Mouse (Mus musculus) spleen, adult 2 months (tissue): ENCODE measurements around the gene Prkce.

Experiments
- CTCF ChIP-seq: fragments of 200-500 bp; IDR thresholded peaks from 2 replicates; pipeline ENCODE4 v1.5.1; 2011; ENCODE audit warnings: mild to moderate bottlenecking, inconsistent platforms; ENCODE audit not compliant: insufficient read depth, insufficient read length, insufficient replicate concordance; ENCODE audit errors: extremely low read depth
- POLR2A ChIP-seq: fragments of 200-500 bp; IDR thresholded peaks from 2 replicates; pipeline ENCODE4 v1.6.1; 2011; ENCODE audit warnings: low read depth, low read length, inconsistent platforms

DNA sequence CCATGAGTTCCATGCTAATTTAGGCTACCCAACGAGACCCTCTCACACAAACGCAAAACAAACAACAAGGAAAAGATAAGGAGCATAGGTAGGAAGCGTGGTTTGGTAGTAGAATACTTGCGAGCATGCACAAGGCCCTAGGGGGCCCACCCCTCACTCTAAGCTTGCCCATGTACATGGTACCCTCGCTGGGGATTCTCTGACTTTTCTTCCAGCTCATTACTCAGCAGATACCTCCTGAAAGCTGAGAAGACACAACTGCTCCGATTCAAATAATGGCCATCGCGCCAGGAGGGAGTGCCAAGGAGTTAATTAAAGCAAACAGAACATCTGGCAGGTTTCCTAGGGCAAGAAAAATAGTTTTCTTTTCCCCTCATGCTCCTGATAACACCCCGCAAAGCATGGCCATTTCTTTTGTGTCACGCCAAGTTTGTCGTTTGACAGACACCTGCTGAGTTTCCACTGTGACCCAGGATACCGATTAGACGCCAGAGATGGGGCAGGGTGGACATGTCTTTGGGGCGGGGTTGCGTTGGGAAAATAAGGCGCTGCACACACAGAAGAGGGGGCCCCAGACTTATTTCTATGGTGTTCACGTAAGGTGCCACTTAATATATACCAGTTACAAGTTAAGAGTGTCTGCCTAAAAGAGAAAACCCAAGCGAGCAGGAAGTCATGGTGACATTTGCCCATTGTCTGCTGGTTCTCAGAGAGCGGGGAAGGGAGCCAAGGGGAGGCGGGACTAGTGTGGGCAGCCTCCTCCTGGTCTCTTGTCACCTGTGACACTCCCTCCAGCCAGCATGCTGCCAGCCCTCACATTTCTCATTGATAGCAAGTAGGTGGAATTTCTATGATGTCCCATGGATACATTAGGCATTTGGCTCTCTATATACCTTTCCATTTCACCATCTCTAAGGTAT, 36.2 kb downstream of the Prkce start:
- TF ChIP-seq CTCF: no peak
- no peak for TF ChIP-seq POLR2A
